Mouse (Mus musculus): ENCODE measurements at regions not wholly inside any gene's neighbourhood (a gene's known extent, or its start where the extent isn't known, plus 50 kb on each side); places are given as distances from the start of the nearest gene placed in this dataset.

GRCm38 (mm10) chr9:43879220-43879968 lies 135.6 kb downstream of the Nectin1 start:
- no peaks in the 10 kb centered on the region for H3K4me1 ChIP-seq (ENCODE audit: control insufficient read depth, insufficient read depth, low read length)
- no peak overlapping the region for H3K27ac ChIP-seq (ENCODE audit: low read depth, low read length)
- H3K9me3 ChIP-seq (replicated peaks; ENCODE audit: control insufficient read depth, low read length) = no peaks in the 10 kb centered on the region
- H3K27me3 ChIP-seq (ENCODE audit: control insufficient read depth, insufficient read depth, low read length) = peaks cover 33% of the 10 kb centered on the region
- WGBS (ENCODE audit: insufficient replicate concordance) = 3% methylated on average over 24 of the region's 24 CpGs
- no peak overlapping the region for H3K9ac ChIP-seq (ENCODE audit: low read depth, low read length)
- H3K4me2 ChIP-seq = peak overlapping the region; percentile 56
- no peaks in the 10 kb centered on the region for H3K36me3 ChIP-seq (ENCODE audit: control insufficient read depth, insufficient read depth, low read length)
- no peak for ATAC-seq (replicated peaks; ENCODE audit: insufficient number of reproducible peaks, low FRiP score, low TSS enrichment)
- H3K4me3 ChIP-seq (ENCODE audit: low read depth, low read length) = peak overlapping the region; percentile 19

- no peak overlapping the region for H3K9ac ChIP-seq (ENCODE audit: low read depth, low read length)
- no peaks in the 10 kb centered on the region for H3K4me1 ChIP-seq (ENCODE audit: control insufficient read depth, insufficient read depth, low read length)
- H3K27ac ChIP-seq (ENCODE audit: low read depth, low read length) = no peak overlapping the region
- no peaks in the 10 kb centered on the region for H3K9me3 ChIP-seq (replicated peaks; ENCODE audit: control insufficient read depth, low read length)
- peak overlapping the region; percentile 56 for H3K4me2 ChIP-seq
- 2% methylated on average over 26 of the region's 26 CpGs for WGBS (ENCODE audit: insufficient replicate concordance)
- H3K36me3 ChIP-seq (ENCODE audit: control insufficient read depth, insufficient read depth, low read length) = no peaks in the 10 kb centered on the region
- no peak for ATAC-seq (replicated peaks; ENCODE audit: insufficient number of reproducible peaks, low FRiP score, low TSS enrichment)
- H3K27me3 ChIP-seq (ENCODE audit: control insufficient read depth, insufficient read depth, low read length) = peaks cover 33% of the 10 kb centered on the region
- peak overlapping the region; percentile 19 for H3K4me3 ChIP-seq (ENCODE audit: low read depth, low read length)
Observed at GRCm38 (mm10) chr9:43879969-43880396, 136.2 kb downstream of the Nectin1 start.

GRCm38 (mm10) chr9:43893086-43893485 lies 149.3 kb downstream of the Nectin1 start:
- 67% methylated on average over 6 of the region's 6 CpGs for WGBS (ENCODE audit: insufficient replicate concordance)
- Histone ChIP-seq H3K4me3 (ENCODE audit: low read depth, low read length) (no peak overlapping the region), H3K9me3 (replicated peaks; ENCODE audit: control insufficient read depth, low read length) (no peaks in the 10 kb centered on the region), H3K4me2 (no peak overlapping the region), H3K9ac (ENCODE audit: low read depth, low read length) (no peak overlapping the region), H3K4me1 (ENCODE audit: control insufficient read depth, insufficient read depth, low read length) (peaks cover 10% of the 10 kb centered on the region; the same call in 1 of the 2 replicates), H3K27me3 (ENCODE audit: control insufficient read depth, insufficient read depth, low read length) (0 out of 2 replicates have a peak, but pooled peaks cover 6% of the 10 kb centered on the region), H3K27ac (ENCODE audit: low read depth, low read length) (no peak overlapping the region), H3K36me3 (ENCODE audit: control insufficient read depth, insufficient read depth, low read length) (no peaks in the 10 kb centered on the region)
- no peak for ATAC-seq (replicated peaks; ENCODE audit: insufficient number of reproducible peaks, low FRiP score, low TSS enrichment)

DNA sequence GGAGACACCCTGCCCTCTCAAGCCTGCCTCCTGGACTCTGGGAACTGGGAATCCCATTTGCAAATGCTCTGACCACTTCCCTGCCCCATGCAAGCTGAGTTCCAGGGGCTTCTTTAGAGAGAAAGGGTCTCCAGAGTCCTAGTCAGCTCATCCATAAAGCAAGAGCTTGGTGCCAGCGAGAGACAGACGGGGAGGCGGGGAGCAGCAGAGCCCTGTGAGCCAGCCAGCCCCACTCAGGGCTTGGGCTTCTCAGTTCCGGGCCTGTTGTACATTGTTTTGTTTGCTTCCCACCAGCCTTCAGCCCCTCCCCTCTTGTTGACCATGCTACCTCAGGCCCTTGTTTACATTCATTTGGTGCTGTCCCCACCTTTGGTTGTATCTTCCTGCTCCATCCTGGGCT lies 143.9 kb upstream of the Thy1 start:
- Histone ChIP-seq H3K27ac (ENCODE audit: low read depth, low read length) (no peak overlapping the region), H3K4me1 (ENCODE audit: control insufficient read depth, insufficient read depth, low read length) (peaks cover 22% of the 10 kb centered on the region), H3K4me2 (no peak overlapping the region), H3K27me3 (ENCODE audit: control insufficient read depth, insufficient read depth, low read length) (no peaks in the 10 kb centered on the region), H3K9me3 (replicated peaks; ENCODE audit: control insufficient read depth, low read length) (no peaks in the 10 kb centered on the region), H3K9ac (ENCODE audit: low read depth, low read length) (no peak overlapping the region), H3K4me3 (ENCODE audit: low read depth, low read length) (no peak overlapping the region), H3K36me3 (ENCODE audit: control insufficient read depth, insufficient read depth, low read length) (no peaks in the 10 kb centered on the region)
- WGBS (ENCODE audit: insufficient replicate concordance) = 42% methylated on average over 4 of the region's 4 CpGs
- no peak for ATAC-seq (replicated peaks; ENCODE audit: insufficient number of reproducible peaks, low FRiP score, low TSS enrichment)

- Histone ChIP-seq H3K4me2 (no peak overlapping the region), H3K4me1 (ENCODE audit: control insufficient read depth, insufficient read depth, low read length) (peaks cover 8% of the 10 kb centered on the region; the same call in 1 of the 2 replicates), H3K27ac (ENCODE audit: low read depth, low read length) (no peak overlapping the region), H3K9ac (ENCODE audit: low read depth, low read length) (no peak overlapping the region), H3K4me3 (ENCODE audit: low read depth, low read length) (no peak overlapping the region), H3K9me3 (replicated peaks; ENCODE audit: control insufficient read depth, low read length) (no peaks in the 10 kb centered on the region), H3K27me3 (ENCODE audit: control insufficient read depth, insufficient read depth, low read length) (no peaks in the 10 kb centered on the region), H3K36me3 (ENCODE audit: control insufficient read depth, insufficient read depth, low read length) (no peaks in the 10 kb centered on the region)
- ATAC-seq (replicated peaks; ENCODE audit: insufficient number of reproducible peaks, low FRiP score, low TSS enrichment) = no peak
- WGBS (ENCODE audit: insufficient replicate concordance) = 78% methylated on average over 4 of the region's 4 CpGs
Observed at GRCm38 (mm10) chr9:43908325-43908724, 134.9 kb upstream of the Thy1 start.

DNA sequence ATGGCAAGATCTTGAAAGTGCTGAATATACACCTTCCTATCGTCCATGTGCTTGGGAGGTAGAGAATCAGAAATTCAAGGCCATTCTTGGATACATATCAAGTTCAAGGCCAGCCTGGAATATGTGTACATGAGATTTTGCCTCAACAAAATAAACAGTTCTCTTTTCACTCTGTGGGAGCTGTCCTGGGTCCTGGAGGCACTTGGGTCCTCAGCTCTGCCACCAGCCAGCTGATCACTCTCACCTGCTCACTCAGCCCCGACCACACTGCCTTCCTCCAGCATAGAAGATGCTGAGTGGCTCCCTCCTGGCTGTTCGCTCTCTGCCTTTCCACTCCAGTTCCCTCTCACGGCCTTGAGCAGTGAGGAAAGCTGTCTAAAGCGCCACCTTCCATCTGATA lies 128.2 kb upstream of the Thy1 start:
- H3K9me3 ChIP-seq (replicated peaks; ENCODE audit: control insufficient read depth, low read length) = no peaks in the 10 kb centered on the region
- no peak overlapping the region for H3K4me2 ChIP-seq
- H3K4me3 ChIP-seq (ENCODE audit: low read depth, low read length) = no peak overlapping the region
- no peak for ATAC-seq (replicated peaks; ENCODE audit: insufficient number of reproducible peaks, low FRiP score, low TSS enrichment)
- 41% methylated on average over 5 of the region's 5 CpGs for WGBS (ENCODE audit: insufficient replicate concordance)
- no peak overlapping the region for H3K27ac ChIP-seq (ENCODE audit: low read depth, low read length)
- peaks cover 16% of the 10 kb centered on the region for H3K27me3 ChIP-seq (ENCODE audit: control insufficient read depth, insufficient read depth, low read length)
- H3K9ac ChIP-seq (ENCODE audit: low read depth, low read length) = no peak overlapping the region
- H3K4me1 ChIP-seq (ENCODE audit: control insufficient read depth, insufficient read depth, low read length) = no peaks in the 10 kb centered on the region; the same call in 1 of the 2 replicates
- H3K36me3 ChIP-seq (ENCODE audit: control insufficient read depth, insufficient read depth, low read length) = no peaks in the 10 kb centered on the region

DNA sequence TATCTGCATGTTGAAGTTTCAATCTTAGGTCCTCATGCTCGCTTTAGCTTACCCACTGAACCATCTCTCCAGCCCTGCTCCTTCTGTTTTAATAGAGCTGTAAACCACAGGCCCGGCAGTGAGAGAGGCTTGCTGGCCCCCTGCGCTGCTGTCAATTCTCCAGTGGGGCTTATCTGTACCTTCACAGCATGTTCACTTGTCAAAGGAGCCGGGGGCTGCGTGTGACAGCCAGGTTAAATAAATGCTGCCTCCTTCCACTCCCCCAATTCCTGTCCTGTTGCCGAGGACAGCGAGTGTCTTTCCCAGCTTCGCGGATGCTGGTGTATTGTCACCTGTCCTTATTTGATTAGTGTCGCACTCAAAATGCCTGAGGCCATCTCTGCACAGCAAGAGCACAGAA lies 125.7 kb upstream of the Thy1 start:
- H3K4me2 ChIP-seq = no peak overlapping the region
- ATAC-seq (replicated peaks; ENCODE audit: insufficient number of reproducible peaks, low FRiP score, low TSS enrichment) = no peak
- H3K27me3 ChIP-seq (ENCODE audit: control insufficient read depth, insufficient read depth, low read length) = peaks cover 37% of the 10 kb centered on the region
- no peak overlapping the region for H3K27ac ChIP-seq (ENCODE audit: low read depth, low read length)
- H3K9me3 ChIP-seq (replicated peaks; ENCODE audit: control insufficient read depth, low read length) = no peaks in the 10 kb centered on the region
- no peaks in the 10 kb centered on the region for H3K36me3 ChIP-seq (ENCODE audit: control insufficient read depth, insufficient read depth, low read length)
- no peak overlapping the region for H3K9ac ChIP-seq (ENCODE audit: low read depth, low read length)
- WGBS (ENCODE audit: insufficient replicate concordance) = 11% methylated on average over 10 of the region's 10 CpGs
- H3K4me1 ChIP-seq (ENCODE audit: control insufficient read depth, insufficient read depth, low read length) = no peaks in the 10 kb centered on the region; the same call in 1 of the 2 replicates
- H3K4me3 ChIP-seq (ENCODE audit: low read depth, low read length) = no peak overlapping the region

- 76% methylated on average over 17 of the region's 17 CpGs for WGBS (ENCODE audit: insufficient replicate concordance)
Observed at GRCm38 (mm10) chr9:43919010-43919409, 124.2 kb upstream of the Thy1 start.

More at GRCm38 (mm10) chr9:43919010-43919409, 124.2 kb upstream of the Thy1 start:
- no peak overlapping the region for H3K4me3 ChIP-seq (ENCODE audit: low read depth, low read length)
- no peak overlapping the region for H3K9ac ChIP-seq (ENCODE audit: low read depth, low read length)
- H3K36me3 ChIP-seq (ENCODE audit: control insufficient read depth, insufficient read depth, low read length) = no peaks in the 10 kb centered on the region
- H3K9me3 ChIP-seq (replicated peaks; ENCODE audit: control insufficient read depth, low read length) = no peaks in the 10 kb centered on the region
- H3K4me2 ChIP-seq = no peak overlapping the region
- no peak overlapping the region for H3K27ac ChIP-seq (ENCODE audit: low read depth, low read length)
- ATAC-seq (replicated peaks; ENCODE audit: insufficient number of reproducible peaks, low FRiP score, low TSS enrichment) = no peak
- H3K4me1 ChIP-seq (ENCODE audit: control insufficient read depth, insufficient read depth, low read length) = no peaks in the 10 kb centered on the region; the same call in 1 of the 2 replicates
- peaks cover 51% of the 10 kb centered on the region for H3K27me3 ChIP-seq (ENCODE audit: control insufficient read depth, insufficient read depth, low read length)

Measured in heart, embryonic 11.5 days (tissue).